Mouse (Mus musculus): ENCODE data around the gene Acot5.
"Not testable (repeated sequence)": the region's sequence is repeated elsewhere in the genome, so short reads cannot be mapped to it uniquely, and the experiment has no call there.

Acot5 gene

GRCm38 (mm10) chr12:84062336-84062735 is 6.8 kb upstream of the Acot5 start:
- DNase-seq (ENCODE audit: low read depth, low spot score) = no peak

- DNase-seq (ENCODE audit: low read depth, low spot score) = peak; percentile 12
Observed at GRCm38 (mm10) chr12:84063228-84063627, 5.9 kb upstream of the Acot5 start.

GRCm38 (mm10) chr12:84063833-84064232 is 5.3 kb upstream of the Acot5 start:
- DNase-seq (ENCODE audit: low read depth, low spot score) = no peak

GRCm38 (mm10) chr12:84064621-84065020 is 4.5 kb upstream of the Acot5 start:
- DNase-seq (ENCODE audit: low read depth, low spot score) = no peak

- DNase-seq (ENCODE audit: low read depth, low spot score) = no peak
Observed at GRCm38 (mm10) chr12:84067752-84068151, 1.4 kb upstream of the Acot5 start.

GRCm38 (mm10) chr12:84068296-84068695 is 829 bp upstream of the Acot5 start:
- no peak for DNase-seq (ENCODE audit: low read depth, low spot score)

GRCm38 (mm10) chr12:84069582-84069981 is 457 bp downstream of the Acot5 start:
- DNase-seq (ENCODE audit: low read depth, low spot score) = not testable (repeated sequence)

GRCm38 (mm10) chr12:84071696-84072095 is 2.6 kb downstream of the Acot5 start:
- DNase-seq (ENCODE audit: low read depth, low spot score) = peak; percentile 89

GRCm38 (mm10) chr12:84077371-84077990 is 8.4 kb downstream of the Acot5 start:
- no peak for DNase-seq (ENCODE audit: low read depth, low spot score)

GRCm38 (mm10) chr12:84083842-84084241 is 14.7 kb downstream of the Acot5 start:
- DNase-seq (ENCODE audit: low read depth, low spot score) = no peak

GRCm38 (mm10) chr12:84084581-84084980 is 15.5 kb downstream of the Acot5 start:
- DNase-seq (ENCODE audit: low read depth, low spot score) = no peak

- not testable (repeated sequence) for DNase-seq (ENCODE audit: low read depth, low spot score)
Observed at GRCm38 (mm10) chr12:84094666-84095065, 25.5 kb downstream of the Acot5 start.

- DNase-seq (ENCODE audit: low read depth, low spot score) = no peak
Observed at GRCm38 (mm10) chr12:84099605-84100004, 30.5 kb downstream of the Acot5 start.

- DNase-seq (ENCODE audit: low read depth, low spot score) = no peak
Observed at GRCm38 (mm10) chr12:84100071-84100470, 30.9 kb downstream of the Acot5 start.

- peak; percentile 81 for DNase-seq (ENCODE audit: low read depth, low spot score)
Observed at GRCm38 (mm10) chr12:84100604-84101492, 31.7 kb downstream of the Acot5 start, which contains the start of gene Acot6. Gene Acot6, plus strand, starts transcription at chr12:84100654.

GRCm38 (mm10) chr12:84101493-84101845 is 32.3 kb downstream of the Acot5 start:
- DNase-seq (ENCODE audit: low read depth, low spot score) = no peak

- DNase-seq (ENCODE audit: low read depth, low spot score) = no peak
Observed at GRCm38 (mm10) chr12:84107012-84107411, 37.9 kb downstream of the Acot5 start.

- no peak for DNase-seq (ENCODE audit: low read depth, low spot score)
Observed at GRCm38 (mm10) chr12:84107692-84108091, 38.6 kb downstream of the Acot5 start.

GRCm38 (mm10) chr12:84109924-84110323 is 40.8 kb downstream of the Acot5 start:
- DNase-seq (ENCODE audit: low read depth, low spot score) = no peak

- no peak for DNase-seq (ENCODE audit: low read depth, low spot score)
Observed at GRCm38 (mm10) chr12:84110814-84111213, 41.7 kb downstream of the Acot5 start.

- no peak for DNase-seq (ENCODE audit: low read depth, low spot score)
Observed at GRCm38 (mm10) chr12:84113676-84114075, 44.6 kb downstream of the Acot5 start.

GRCm38 (mm10) chr12:84114153-84114994 is 45.2 kb downstream of the Acot5 start, which contains the start of gene Dnal1:
Gene Dnal1, plus strand, starts transcription at chr12:84114366.
- peak; percentile 97 for DNase-seq (ENCODE audit: low read depth, low spot score)

Data from brain, adult 2 months (tissue).